13 mouse cellular contexts compared by ENCODE assay signal in the genomic region with DNA sequence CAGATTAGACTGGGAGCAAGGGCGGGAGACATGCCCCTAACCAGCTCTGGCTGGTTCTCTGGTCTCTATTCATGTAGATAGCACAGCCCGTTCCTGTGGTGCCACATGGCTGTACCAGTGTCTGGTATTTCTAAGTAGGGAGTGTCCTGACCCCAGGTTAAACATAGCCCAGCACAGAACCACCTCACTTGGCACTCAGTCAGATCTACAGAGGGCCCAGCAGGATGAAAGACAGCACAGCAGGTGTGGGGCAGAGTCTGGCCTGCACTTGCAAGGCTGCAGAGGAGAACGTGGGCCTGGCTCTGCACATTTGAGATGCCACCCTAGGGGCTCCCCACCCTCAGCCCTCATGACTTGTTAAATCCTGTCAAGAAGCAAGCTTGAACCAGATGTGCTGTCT. TPM values are rescaled to one million over a fixed set of nuclear protein-coding genes. Genes with fewer than 3 reads are reported as not detected.
DNase-seq lines count a peak whose midpoint lies in the region; ATAC-seq and TF ChIP-seq lines count a peak whose summit lies in the region.
"Had no signal": no experiment of that assay in that cellular context is flagged by ENCODE, and none has a peak within 500 bp of the region (broad histone marks: within the 10 kb centered on the region; RNA-seq: fewer than 3 reads in every experiment).

No protein-coding gene starts in this region.

- TF ChIP-seq CTCF in heart, adult 2 months (IDR thresholded peaks at IDR 0.05), result no peak

- DNase-seq in heart, adult 2 months, result peak; percentile 42 to 76
- peak; percentile 56 for DNase-seq in midbrain, embryonic 11.5 days (ENCODE audit: low spot score, missing footprints)
- no peak for DNase-seq in heart, embryonic 10.5 days (ENCODE audit: low spot score)
- no peak for DNase-seq in left cerebral cortex, postnatal 14 days (ENCODE audit: low spot score in 2 of 2)

- intact Hi-C loops in heart, adult 2 months (cut with DNase I), result loop anchor here (2.0 kb wide), 1 partner anchor 28 kb away; no protein-coding TSS in a partner anchor
- intact Hi-C loops in left cerebral cortex, postnatal 14 days (cut with DNase I), result no loop called here

- H3K4me2 ChIP-seq in heart, embryonic 11.5 days, result no peak overlapping the region
- no peak overlapping the region for H3K4me2 ChIP-seq in midbrain, embryonic 11.5 days
- H3K4me2 ChIP-seq in midbrain, embryonic 15.5 days, result no peak overlapping the region
- H3K4me2 ChIP-seq in neural tube, embryonic 15.5 days, result peak overlapping the region; percentile 15; the same call in 1 of the 2 replicates
- H3K4me2 ChIP-seq in forebrain, embryonic 12.5 days, result no peak overlapping the region

- H3K9me3 ChIP-seq in heart, embryonic 11.5 days (replicated peaks; ENCODE audit: control insufficient read depth, low read length), result no peaks in the 10 kb centered on the region
- no peaks in the 10 kb centered on the region for H3K9me3 ChIP-seq in midbrain, embryonic 11.5 days (ENCODE audit: control insufficient read depth, low read length)
- H3K9me3 ChIP-seq in midbrain, embryonic 15.5 days, result no peaks in the 10 kb centered on the region
- H3K9me3 ChIP-seq in heart, embryonic 10.5 days, result no peaks in the 10 kb centered on the region
- H3K9me3 ChIP-seq in neural tube, embryonic 15.5 days (replicated peaks), result no peaks in the 10 kb centered on the region
- no peaks in the 10 kb centered on the region for H3K9me3 ChIP-seq in forebrain, embryonic 12.5 days
- H3K9me3 ChIP-seq: neural tube, embryonic 12.5 days had no signal

- peak; percentile 55; the same call in 1 of the 2 replicates for TF ChIP-seq POLR2A in heart, adult 2 months (IDR thresholded peaks at IDR 0.05; ENCODE audit: insufficient read depth, low read depth, low read length)

- ATAC-seq in heart, embryonic 11.5 days (replicated peaks; ENCODE audit: insufficient number of reproducible peaks, low FRiP score, low TSS enrichment), result no peak
- no peak for ATAC-seq in midbrain, embryonic 11.5 days (ENCODE audit: low FRiP score)
- no peak for ATAC-seq in midbrain, embryonic 15.5 days (replicated peaks)
- ATAC-seq in neural tube, embryonic 15.5 days (ENCODE audit: low FRiP score), result no peak
- ATAC-seq in forebrain, embryonic 12.5 days (ENCODE audit: low FRiP score), result no peak
- ATAC-seq: lung, postnatal 0 days had no signal

- WGBS in heart, adult 2 months, result 48% methylated on average over 3 of the region's 3 CpGs
- WGBS in heart, embryonic 11.5 days (ENCODE audit: insufficient replicate concordance), result 75% methylated on average over 3 of the region's 3 CpGs
- 78% methylated on average over 3 of the region's 3 CpGs for WGBS in midbrain, embryonic 11.5 days
- 81% methylated on average over 3 of the region's 3 CpGs for WGBS in midbrain, embryonic 15.5 days
- WGBS in heart, embryonic 10.5 days, result 82% methylated on average over 3 of the region's 3 CpGs
- WGBS in neural tube, embryonic 15.5 days, result 73% methylated on average over 3 of the region's 3 CpGs
- 83% methylated on average over 3 of the region's 3 CpGs for WGBS in forebrain, embryonic 12.5 days

- H3K4me1 ChIP-seq in heart, adult 2 months (ENCODE audit: control insufficient read depth, insufficient read depth, low read length), result peaks cover 19% of the 10 kb centered on the region
- H3K4me1 ChIP-seq in heart, embryonic 11.5 days (ENCODE audit: control insufficient read depth, insufficient read depth, low read length), result peaks cover 37% of the 10 kb centered on the region
- peaks cover 5% of the 10 kb centered on the region for H3K4me1 ChIP-seq in midbrain, embryonic 11.5 days (ENCODE audit: control insufficient read depth, insufficient read depth, low read length)
- H3K4me1 ChIP-seq in midbrain, embryonic 15.5 days, result peaks cover 57% of the 10 kb centered on the region
- H3K4me1 ChIP-seq in heart, embryonic 10.5 days, result peaks cover 65% of the 10 kb centered on the region
- H3K4me1 ChIP-seq in neural tube, embryonic 15.5 days, result peaks cover 72% of the 10 kb centered on the region
- peaks cover 47% of the 10 kb centered on the region for H3K4me1 ChIP-seq in forebrain, embryonic 12.5 days

- no peaks in the 10 kb centered on the region for H3K27me3 ChIP-seq in heart, adult 2 months (ENCODE audit: control insufficient read depth, insufficient read depth, low read length)
- no peaks in the 10 kb centered on the region for H3K27me3 ChIP-seq in heart, embryonic 11.5 days (ENCODE audit: control insufficient read depth, insufficient read depth, low read length)
- no peaks in the 10 kb centered on the region for H3K27me3 ChIP-seq in midbrain, embryonic 11.5 days (ENCODE audit: control insufficient read depth, insufficient read depth, low read length)
- H3K27me3 ChIP-seq in midbrain, embryonic 15.5 days (replicated peaks), result no peaks in the 10 kb centered on the region
- no peaks in the 10 kb centered on the region for H3K27me3 ChIP-seq in heart, embryonic 10.5 days (ENCODE audit: insufficient read depth, poor library complexity, severe bottlenecking)
- H3K27me3 ChIP-seq in neural tube, embryonic 15.5 days (replicated peaks), result no peaks in the 10 kb centered on the region
- H3K27me3 ChIP-seq in forebrain, embryonic 12.5 days, result no peaks in the 10 kb centered on the region
- H3K27me3 ChIP-seq: neural tube, embryonic 12.5 days had no signal

- peak overlapping the region; percentile 79 for H3K27ac ChIP-seq in heart, adult 2 months
- no peak overlapping the region for H3K27ac ChIP-seq in heart, embryonic 11.5 days (ENCODE audit: low read depth, low read length)
- no peak overlapping the region for H3K27ac ChIP-seq in midbrain, embryonic 11.5 days (ENCODE audit: low read depth, low read length)
- no peak overlapping the region for H3K27ac ChIP-seq in midbrain, embryonic 15.5 days
- H3K27ac ChIP-seq in heart, embryonic 10.5 days, result 0 out of 2 replicates have a peak overlapping the region, but pooled peaks have one; percentile 25
- H3K27ac ChIP-seq in neural tube, embryonic 15.5 days (replicated peaks), result no peak overlapping the region
- no peak overlapping the region for H3K27ac ChIP-seq in forebrain, embryonic 12.5 days
- H3K27ac ChIP-seq: neural tube, embryonic 12.5 days had no signal

- TF ChIP-seq EP300 in heart, adult 2 months (IDR thresholded peaks at IDR 0.05; ENCODE audit: insufficient read depth, low read depth, low read length), result peak; percentile 99

- H3K36me3 ChIP-seq in heart, adult 2 months (ENCODE audit: control insufficient read depth, insufficient read depth, low read length), result peaks cover 12% of the 10 kb centered on the region
- H3K36me3 ChIP-seq in heart, embryonic 11.5 days (ENCODE audit: control insufficient read depth, insufficient read depth, low read length), result peaks cover 11% of the 10 kb centered on the region
- peaks cover 9% of the 10 kb centered on the region; the same call in 1 of the 2 replicates for H3K36me3 ChIP-seq in midbrain, embryonic 11.5 days (ENCODE audit: control insufficient read depth, insufficient read depth, low read length)
- H3K36me3 ChIP-seq in midbrain, embryonic 15.5 days (replicated peaks), result peaks cover 17% of the 10 kb centered on the region; the same call in 1 of the 2 replicates
- peaks cover 58% of the 10 kb centered on the region for H3K36me3 ChIP-seq in heart, embryonic 10.5 days
- H3K36me3 ChIP-seq in neural tube, embryonic 15.5 days, result peaks cover 48% of the 10 kb centered on the region
- H3K36me3 ChIP-seq in forebrain, embryonic 12.5 days (replicated peaks), result peaks cover 63% of the 10 kb centered on the region

- H3K9ac ChIP-seq in heart, adult 2 months (ENCODE audit: low read depth, low read length), result no peak overlapping the region; the same call in 1 of the 2 replicates
- H3K9ac ChIP-seq in heart, embryonic 11.5 days (ENCODE audit: low read depth, low read length), result no peak overlapping the region
- no peak overlapping the region for H3K9ac ChIP-seq in midbrain, embryonic 11.5 days (ENCODE audit: low read length)
- H3K9ac ChIP-seq in midbrain, embryonic 15.5 days, result no peak overlapping the region; the same call in 1 of the 2 replicates
- no peak overlapping the region; the same call in 1 of the 2 replicates for H3K9ac ChIP-seq in neural tube, embryonic 15.5 days (replicated peaks)
- H3K9ac ChIP-seq in forebrain, embryonic 12.5 days, result no peak overlapping the region
- H3K9ac ChIP-seq: neural tube, embryonic 12.5 days had no signal

- H3K79me2 ChIP-seq in heart, adult 2 months (replicated peaks; ENCODE audit: control insufficient read depth, insufficient read depth, low read length), result peaks cover 4% of the 10 kb centered on the region

- no peak overlapping the region for H3K4me3 ChIP-seq in heart, adult 2 months
- no peak overlapping the region for H3K4me3 ChIP-seq in heart, embryonic 11.5 days (ENCODE audit: low read depth, low read length)
- H3K4me3 ChIP-seq in midbrain, embryonic 11.5 days (ENCODE audit: low read depth, low read length), result no peak overlapping the region
- H3K4me3 ChIP-seq in midbrain, embryonic 15.5 days, result no peak overlapping the region
- H3K4me3 ChIP-seq in heart, embryonic 10.5 days, result 0 out of 2 replicates have a peak overlapping the region, but pooled peaks have one; percentile 15
- no peak overlapping the region for H3K4me3 ChIP-seq in neural tube, embryonic 15.5 days (replicated peaks)
- no peak overlapping the region for H3K4me3 ChIP-seq in forebrain, embryonic 12.5 days (replicated peaks)
- H3K4me3 ChIP-seq: neural tube, embryonic 12.5 days had no signal

RNA-seq across cellular contexts. Expression of a gene that starts 4.6 kb away (rescaled TPM):
- total RNA-seq in heart, adult 2 months (2021), result 100 to 1,000 TPM; 108 to 124 TPM
- polyA plus RNA-seq in heart, adult 2 months (2012; rRNA removed), result 81.5 and 104 TPM in 2 replicates
- 17.9 and 19.3 TPM in 2 replicates for polyA plus RNA-seq in heart, embryonic 11.5 days (2014; fragmentation: Nextera tagmentation; extraction: Ambion mirVana)
- 12.6 and 12.7 TPM in 2 replicates for polyA plus RNA-seq in midbrain, embryonic 11.5 days (2014; fragmentation: Nextera tagmentation; extraction: Ambion mirVana)
- polyA plus RNA-seq in midbrain, embryonic 15.5 days (2015; fragmentation: Nextera tagmentation; extraction: Ambion mirVana), result 20.1 and 20.5 TPM in 2 replicates
- 15.0 and 20.3 TPM in 2 replicates for polyA plus RNA-seq in heart, embryonic 10.5 days (2016; fragmentation: Nextera tagmentation; extraction: Ambion mirVana)
- polyA plus RNA-seq in neural tube, embryonic 15.5 days (2015; fragmentation: Nextera tagmentation; extraction: Ambion mirVana), result 16.2 and 16.9 TPM in 2 replicates
- polyA plus RNA-seq in forebrain, embryonic 12.5 days (2016; fragmentation: Nextera tagmentation; extraction: Ambion mirVana), result 18.2 and 20.3 TPM in 2 replicates
- total RNA-seq in left cerebral cortex, postnatal 14 days (2021), result 10 to 100 TPM; 39.1 to 41.0 TPM

RNA-seq across cellular contexts. Expression of a gene that starts 15.4 kb away (rescaled TPM):
- 1 to 10 TPM; 8.0 TPM for total RNA-seq in heart, adult 2 months (2021)
- 16.8 and 18.0 TPM in 2 replicates for polyA plus RNA-seq in heart, adult 2 months (2012; rRNA removed)
- polyA plus RNA-seq in heart, embryonic 11.5 days (2014; fragmentation: Nextera tagmentation; extraction: Ambion mirVana), result 10.4 and 11.4 TPM in 2 replicates
- polyA plus RNA-seq in midbrain, embryonic 11.5 days (2014; fragmentation: Nextera tagmentation; extraction: Ambion mirVana), result 1.7 and 2.6 TPM in 2 replicates
- polyA plus RNA-seq in midbrain, embryonic 15.5 days (2015; fragmentation: Nextera tagmentation; extraction: Ambion mirVana), result 1.2 and 1.5 TPM in 2 replicates
- polyA plus RNA-seq in heart, embryonic 10.5 days (2016; fragmentation: Nextera tagmentation; extraction: Ambion mirVana), result 6.8 and 9.5 TPM in 2 replicates
- polyA plus RNA-seq in neural tube, embryonic 15.5 days (2015; fragmentation: Nextera tagmentation; extraction: Ambion mirVana), result 1.2 and 2.9 TPM in 2 replicates
- polyA plus RNA-seq in forebrain, embryonic 12.5 days (2016; fragmentation: Nextera tagmentation; extraction: Ambion mirVana), result 1.5 and 1.7 TPM in 2 replicates
- total RNA-seq in left cerebral cortex, postnatal 14 days (2021), result 1 to 10 TPM; 5.5 to 5.9 TPM

RNA-seq across cellular contexts. Expression of a gene that starts 31.5 kb away (rescaled TPM):
- total RNA-seq in heart, adult 2 months (2021), result 100 to 1,000 TPM; 160 to 221 TPM
- 65.6 and 66.2 TPM in 2 replicates for polyA plus RNA-seq in heart, adult 2 months (2012; rRNA removed)
- polyA plus RNA-seq in heart, embryonic 11.5 days (2014; fragmentation: Nextera tagmentation; extraction: Ambion mirVana), result 58.8 and 77.3 TPM in 2 replicates
- 27.5 and 34.0 TPM in 2 replicates for polyA plus RNA-seq in midbrain, embryonic 11.5 days (2014; fragmentation: Nextera tagmentation; extraction: Ambion mirVana)
- polyA plus RNA-seq in midbrain, embryonic 15.5 days (2015; fragmentation: Nextera tagmentation; extraction: Ambion mirVana), result 12.0 and 13.3 TPM in 2 replicates
- polyA plus RNA-seq in heart, embryonic 10.5 days (2016; fragmentation: Nextera tagmentation; extraction: Ambion mirVana), result 81.7 and 93.2 TPM in 2 replicates
- 13.2 and 28.7 TPM in 2 replicates for polyA plus RNA-seq in neural tube, embryonic 15.5 days (2015; fragmentation: Nextera tagmentation; extraction: Ambion mirVana)
- 28.6 and 28.8 TPM in 2 replicates for polyA plus RNA-seq in forebrain, embryonic 12.5 days (2016; fragmentation: Nextera tagmentation; extraction: Ambion mirVana)
- 1 to 10 TPM; 4.8 TPM for total RNA-seq in left cerebral cortex, postnatal 14 days (2021)

RNA-seq across cellular contexts. Expression of a gene that starts 38.9 kb away (rescaled TPM):
- not detected for total RNA-seq in heart, adult 2 months (2021)
- polyA plus RNA-seq in heart, adult 2 months (2012; rRNA removed), result 0.32 TPM in 1 of 2 replicates, not detected in the other
- polyA plus RNA-seq in heart, embryonic 11.5 days (2014; fragmentation: Nextera tagmentation; extraction: Ambion mirVana), result not detected in 2 replicates
- polyA plus RNA-seq in midbrain, embryonic 11.5 days (2014; fragmentation: Nextera tagmentation; extraction: Ambion mirVana), result not detected in 2 replicates
- polyA plus RNA-seq in midbrain, embryonic 15.5 days (2015; fragmentation: Nextera tagmentation; extraction: Ambion mirVana), result not detected in 2 replicates
- not detected in 2 replicates for polyA plus RNA-seq in heart, embryonic 10.5 days (2016; fragmentation: Nextera tagmentation; extraction: Ambion mirVana)
- 0.34 TPM in 1 of 2 replicates, not detected in the other for polyA plus RNA-seq in neural tube, embryonic 15.5 days (2015; fragmentation: Nextera tagmentation; extraction: Ambion mirVana)
- not detected in 2 replicates for polyA plus RNA-seq in forebrain, embryonic 12.5 days (2016; fragmentation: Nextera tagmentation; extraction: Ambion mirVana)
- not detected for total RNA-seq in left cerebral cortex, postnatal 14 days (2021)
- total RNA-seq: left cerebral cortex, postnatal 36 days had no signal
- polyA plus RNA-seq: intestine, embryonic 14.5 days; lung, postnatal 0 days; neural tube, embryonic 12.5 days; small intestine, adult 2 months had no signal

RNA-seq across cellular contexts. Expression of a gene that starts 42.0 kb away (rescaled TPM):
- 1 to 10 TPM; 2.0 to 2.4 TPM for total RNA-seq in heart, adult 2 months (2021)
- polyA plus RNA-seq in heart, adult 2 months (2012; rRNA removed), result 0.85 and 1.2 TPM in 2 replicates
- polyA plus RNA-seq in heart, embryonic 11.5 days (2014; fragmentation: Nextera tagmentation; extraction: Ambion mirVana), result 53.0 and 62.4 TPM in 2 replicates
- 123 and 138 TPM in 2 replicates for polyA plus RNA-seq in midbrain, embryonic 11.5 days (2014; fragmentation: Nextera tagmentation; extraction: Ambion mirVana)
- polyA plus RNA-seq in midbrain, embryonic 15.5 days (2015; fragmentation: Nextera tagmentation; extraction: Ambion mirVana), result 19.2 and 20.8 TPM in 2 replicates
- 136 and 163 TPM in 2 replicates for polyA plus RNA-seq in heart, embryonic 10.5 days (2016; fragmentation: Nextera tagmentation; extraction: Ambion mirVana)
- 13.8 and 59.4 TPM in 2 replicates for polyA plus RNA-seq in neural tube, embryonic 15.5 days (2015; fragmentation: Nextera tagmentation; extraction: Ambion mirVana)
- 187 and 198 TPM in 2 replicates for polyA plus RNA-seq in forebrain, embryonic 12.5 days (2016; fragmentation: Nextera tagmentation; extraction: Ambion mirVana)
- 1 to 10 TPM; 2.1 to 2.8 TPM for total RNA-seq in left cerebral cortex, postnatal 14 days (2021)

Comparison
In these comparisons a context has a peak if more than half of its experiments do, and no peak if none do; other contexts are left out.
1. DNase-seq: peak in heart, adult 2 months (2 of 2) and midbrain, embryonic 11.5 days (single experiment); none in heart, embryonic 10.5 days (single experiment) and left cerebral cortex, postnatal 14 days (0 of 2).
2. H3K27ac ChIP-seq: peak in heart, adult 2 months (single experiment) and heart, embryonic 10.5 days (single experiment); none in heart, embryonic 11.5 days (single experiment), midbrain, embryonic 11.5 days (single experiment), midbrain, embryonic 15.5 days (single experiment), neural tube, embryonic 15.5 days (single experiment) and forebrain, embryonic 12.5 days (single experiment).